Mouse (Mus musculus) leukemia stem cell, adult 10-12 weeks (primary cell): ENCODE data around the gene Vat1. TPM values are rescaled to one million over a fixed set of nuclear protein-coding genes. Genes with fewer than 3 reads are reported as not detected.

ENCODE experiments used
- polyA plus RNA-seq: library from polyadenylated mRNA; stranded (reverse); fragments of >175 nt; gene quantifications from 2 replicates; pipeline ENCODE4 v1.2.3, GENCODE M21; 2012; ENCODE audit warnings: low replicate concordance

Vat1 gene
- 45.9 and 70.6 TPM in 2 replicates for polyA plus RNA-seq

DNA sequence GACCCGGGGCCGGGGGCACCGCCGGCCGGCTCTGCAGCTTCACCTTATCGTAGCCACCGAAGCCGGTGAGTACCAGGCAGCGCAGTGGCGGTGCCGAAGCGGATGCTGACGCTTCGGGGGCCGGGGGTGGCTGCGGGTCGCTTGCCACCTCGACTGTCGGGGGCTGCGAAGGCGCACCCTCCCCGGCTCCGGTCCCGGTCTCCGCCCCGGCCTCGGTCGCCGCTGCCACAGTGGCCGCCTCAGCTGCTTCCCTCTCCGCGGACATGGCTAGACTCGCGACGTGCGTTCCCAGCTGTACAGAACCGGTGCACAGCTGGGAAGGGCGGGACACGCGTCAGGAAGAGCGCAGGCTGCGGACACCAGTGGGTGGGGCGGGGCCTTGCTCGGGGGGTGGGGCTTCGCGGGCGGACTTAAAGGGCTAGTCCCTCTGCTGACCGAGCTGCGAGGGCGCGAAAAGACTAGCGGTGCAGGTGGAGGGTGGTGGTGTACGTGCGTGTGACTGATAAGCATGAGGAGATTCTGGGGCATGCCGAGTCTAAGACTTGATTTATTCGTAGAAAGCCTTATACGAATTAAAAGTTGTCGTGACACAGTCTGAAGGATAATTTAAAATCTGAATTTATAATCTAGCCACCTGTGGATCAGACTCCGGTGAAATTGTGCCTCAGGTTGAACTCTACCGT is at the start of gene Vat1:
Gene Vat1, minus strand, starts transcription at position 362 of the 683 bp plus-strand sequence.

DNA sequence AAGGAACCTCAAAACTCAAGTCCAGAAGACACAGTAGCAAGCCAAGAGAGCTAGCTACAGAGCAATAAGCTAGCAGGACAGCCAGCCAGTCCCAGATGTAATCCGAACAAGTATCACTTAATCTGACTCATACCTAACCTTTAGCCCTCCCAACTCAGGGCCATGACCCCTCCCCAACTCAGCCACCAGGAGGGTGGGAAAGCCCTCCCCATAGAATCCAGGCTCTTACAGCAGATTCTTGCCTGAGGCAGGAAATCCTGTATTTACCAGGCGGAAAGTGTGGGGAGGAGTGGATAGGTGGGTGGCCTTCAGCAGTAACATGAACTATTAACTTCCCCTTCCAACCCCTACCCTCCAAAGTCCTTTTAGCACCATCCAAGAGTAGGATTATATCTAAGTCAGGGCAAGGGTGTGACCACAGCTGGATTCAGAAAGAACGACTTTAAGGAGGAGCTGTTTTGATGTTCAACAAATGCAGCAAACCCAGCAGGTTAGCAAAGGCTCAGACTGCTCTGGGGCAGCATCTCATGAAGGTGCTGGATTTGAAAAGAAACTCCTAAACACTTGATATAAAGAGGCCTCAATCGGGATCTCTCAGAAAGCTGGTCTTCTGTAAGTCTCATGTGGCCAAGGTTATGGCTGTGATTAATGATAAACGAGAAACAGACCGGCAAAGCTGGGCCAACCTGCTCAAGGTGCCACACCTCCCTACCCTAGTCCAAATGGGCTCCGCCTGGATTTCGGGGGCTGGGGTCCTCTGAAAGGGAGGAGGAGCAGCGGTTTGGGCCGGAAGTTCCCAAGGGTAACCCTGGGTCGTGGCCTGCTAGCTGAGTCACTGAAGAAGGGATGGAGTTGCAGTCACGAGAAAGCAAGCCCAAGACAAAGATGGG is 1.6 kb downstream of the Vat1 start, which contains the start of gene Rnd2:
Gene Rnd2, plus strand, starts transcription at position 789 of the 890 bp plus-strand sequence.

DNA sequence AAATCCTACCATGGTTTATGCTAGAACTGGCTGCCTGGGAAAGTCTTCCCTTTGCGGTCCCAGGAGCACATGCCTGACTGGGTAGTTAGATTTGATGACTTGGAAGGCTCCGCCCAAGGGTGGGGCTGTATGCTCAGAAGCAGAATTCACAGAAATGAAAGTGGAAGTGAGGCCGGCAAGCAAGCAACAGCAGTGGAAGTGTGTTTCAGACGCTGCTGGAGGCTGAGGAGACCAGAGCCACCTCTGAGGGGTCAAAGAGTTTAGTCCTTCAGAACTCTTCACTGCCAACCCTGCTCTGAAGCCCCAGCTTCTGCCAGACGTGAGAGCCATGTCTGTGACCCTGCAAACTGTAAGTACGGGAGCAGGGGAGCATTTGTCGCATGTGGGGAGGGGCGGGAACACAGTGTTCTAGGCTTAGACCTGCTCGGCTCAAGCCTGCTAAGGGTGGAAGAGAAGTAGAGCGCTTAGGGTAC is 17.7 kb downstream of the Vat1 start, which contains the start of gene Ifi35:
Gene Ifi35, plus strand, starts transcription at position 134 of the 473 bp plus-strand sequence.

DNA sequence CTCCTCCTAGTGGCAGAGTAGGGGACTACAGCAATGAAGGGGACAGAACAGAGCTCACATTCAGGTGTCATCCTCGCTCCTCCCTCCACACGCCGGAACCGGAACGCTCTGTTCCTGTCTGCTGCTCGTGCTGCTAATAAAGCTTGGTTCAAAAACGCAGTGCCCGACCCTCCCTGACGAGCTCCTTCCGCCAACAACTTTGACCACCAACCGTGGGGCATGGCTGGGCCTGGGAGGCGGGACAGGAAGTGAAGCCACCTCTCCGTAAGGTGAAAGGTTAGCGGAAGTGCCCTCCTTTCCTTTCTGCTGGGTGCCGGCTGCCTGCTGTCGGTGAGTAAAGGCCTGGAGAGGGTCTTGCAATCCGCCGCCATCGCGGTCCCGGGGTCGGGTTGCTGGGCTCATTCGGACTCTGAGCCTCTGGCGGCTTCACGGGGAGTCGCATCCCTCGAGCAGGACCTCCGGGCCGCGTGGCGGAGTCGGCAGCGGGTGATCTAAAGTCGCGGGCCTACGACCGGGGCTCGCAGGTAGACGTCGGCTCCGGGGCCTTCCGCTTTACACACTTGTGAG is 23.8 kb downstream of the Vat1 start, which contains the start of gene Rpl27:
Gene Rpl27, plus strand, starts transcription at position 172 of the 567 bp plus-strand sequence.

DNA sequence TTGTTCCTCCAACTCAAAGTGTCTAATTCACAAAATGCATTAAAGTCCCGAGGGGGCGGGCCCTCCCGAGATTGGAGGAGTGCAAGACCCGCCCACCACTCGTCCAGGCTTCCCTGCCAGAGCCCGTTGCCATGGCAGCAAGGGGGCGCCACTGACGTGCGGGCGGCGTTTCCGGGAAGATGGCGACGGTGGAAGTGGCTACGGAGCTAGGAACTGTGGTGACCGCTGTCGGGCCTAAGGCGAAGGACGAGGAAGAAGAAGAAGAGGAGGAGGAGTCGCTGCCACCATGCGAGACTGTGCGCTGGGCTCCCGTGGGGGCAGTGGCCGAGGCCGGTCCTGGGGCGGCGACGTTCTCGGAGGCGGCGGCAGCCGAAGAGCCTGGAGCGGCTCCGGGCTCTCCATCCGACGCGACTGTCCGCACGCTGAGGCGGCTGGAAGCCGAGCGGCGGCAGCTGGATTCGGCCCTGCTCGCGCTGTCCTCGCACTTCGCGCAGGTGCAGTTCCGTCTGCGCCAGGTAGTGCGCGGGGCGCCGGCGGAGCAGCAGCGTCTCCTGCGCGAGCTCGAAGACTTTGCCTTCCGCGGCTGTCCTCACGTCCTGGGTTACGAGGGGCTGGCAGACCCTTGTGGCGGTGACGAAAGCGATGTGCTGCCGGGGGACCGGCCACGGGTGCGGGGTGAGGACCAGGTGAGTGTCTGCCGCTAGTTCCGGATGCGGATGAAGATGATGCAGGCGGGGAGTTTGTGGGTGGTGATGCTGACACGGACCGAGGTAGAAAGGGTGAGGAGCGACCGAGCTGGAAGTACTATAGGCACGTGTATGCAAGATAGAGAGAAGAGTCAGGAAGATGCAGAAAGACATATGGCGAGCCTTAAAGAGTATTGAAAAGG is 40.9 kb downstream of the Vat1 start, which contains the start of the genes Rundc1 and Ptges3l:
Gene Rundc1, plus strand, starts transcription at position 161 of the 889 bp plus-strand sequence.
Gene Ptges3l, minus strand, starts transcription at position 409 of the 889 bp plus-strand sequence.

DNA sequence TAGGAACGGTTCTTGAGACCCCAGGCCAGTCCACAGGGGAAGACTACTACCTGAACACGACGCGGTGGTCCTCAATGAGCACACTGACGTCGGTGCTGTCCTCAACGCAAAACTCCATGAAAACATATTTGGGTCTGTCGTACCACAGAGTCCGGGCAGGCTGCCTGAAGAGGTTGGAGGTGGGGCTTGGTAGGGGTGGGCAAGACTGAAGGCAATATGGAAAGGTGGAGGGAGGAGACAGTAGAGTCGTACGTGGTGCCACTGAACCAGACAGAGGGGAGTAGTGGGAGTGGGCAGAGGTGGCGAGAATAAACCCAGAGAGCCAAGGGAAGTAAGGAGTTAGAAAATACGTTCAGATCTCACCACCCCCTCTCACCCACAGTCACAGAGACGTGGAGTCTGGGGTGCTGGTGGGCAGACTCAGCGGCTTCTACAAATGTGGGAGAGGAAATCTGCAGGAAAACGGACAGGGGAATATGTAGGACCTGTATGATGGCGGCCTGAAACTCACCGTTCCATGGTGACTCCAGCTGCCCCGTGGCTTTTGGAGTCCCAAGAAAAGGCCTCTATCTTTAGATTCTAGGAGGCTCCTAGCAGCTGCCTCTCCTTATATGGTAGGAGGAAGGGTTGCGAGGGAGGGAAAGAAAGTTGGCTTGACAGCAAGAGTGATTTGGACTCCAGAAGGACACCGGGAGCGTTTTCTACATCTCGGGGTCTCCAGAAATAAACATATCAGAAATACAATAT is 41.8 kb downstream of the Vat1 start, which contains the start of gene Gm27029:
Gene Gm27029, minus strand, starts transcription at position 692 of the 747 bp plus-strand sequence.

DNA sequence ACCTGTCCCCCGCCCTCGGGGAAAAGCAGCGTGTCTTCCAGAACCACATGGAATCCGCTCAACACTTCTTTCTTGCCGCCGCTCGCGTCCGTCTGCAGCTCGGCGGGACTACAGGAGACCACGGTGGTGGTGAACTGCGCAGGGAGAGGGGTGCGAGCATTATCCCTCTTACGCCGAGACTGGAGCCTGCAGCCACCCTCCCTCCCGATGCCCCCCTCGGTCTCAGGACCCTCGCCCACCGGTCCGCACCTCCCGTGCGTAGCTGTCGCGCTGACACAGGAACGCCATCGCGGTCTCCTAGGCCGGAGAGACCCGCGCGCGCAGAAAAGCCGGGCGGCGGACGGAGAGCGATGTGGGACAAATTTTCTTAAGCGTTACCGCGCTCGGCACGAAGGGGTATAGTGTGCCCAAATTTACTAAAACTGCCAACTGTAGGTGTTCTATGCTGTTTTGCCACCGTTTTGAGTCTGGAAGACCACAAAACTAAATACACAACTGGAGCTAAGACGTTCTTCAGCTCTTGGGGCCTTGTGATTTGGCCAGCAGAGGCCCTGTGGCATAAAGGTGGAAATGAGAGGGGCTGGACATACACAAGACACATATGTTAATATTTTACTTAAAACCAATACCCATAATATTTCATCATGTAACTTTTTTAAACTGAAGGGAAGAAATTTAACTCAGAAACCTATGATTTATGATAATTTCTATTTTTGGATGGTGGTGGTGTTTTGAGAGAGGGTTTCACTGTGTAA is 48.8 kb downstream of the Vat1 start, which contains the start of gene Aarsd1:
Gene Aarsd1, minus strand, starts transcription at position 515 of the 755 bp plus-strand sequence.

Other genes with a start within 250 kb of the Vat1 start
- gene Ezh1, start 239.8 kb downstream of the Vat1 start, polyA plus RNA-seq = 0.88 and 7.2 TPM in 2 replicates
- 5.4 and 11.1 TPM in 2 replicates for gene Ramp2, start 220.2 kb downstream of the Vat1 start, polyA plus RNA-seq
- gene Vps25, start 212.5 kb downstream of the Vat1 start, polyA plus RNA-seq = 73.9 and 74.5 TPM in 2 replicates
- gene Wnk4, start 205.7 kb downstream of the Vat1 start, polyA plus RNA-seq = 6.0 and 8.9 TPM in 2 replicates
- gene Cntd1, start 187.2 kb downstream of the Vat1 start, polyA plus RNA-seq = 0.17 TPM in 1 of 2 replicates, not detected in the other
- 2.0 and 15.7 TPM in 2 replicates for gene Coa3, start 187.1 kb downstream of the Vat1 start, polyA plus RNA-seq
- 55.6 and 84.1 TPM in 2 replicates for gene Becn1, start 163.9 kb downstream of the Vat1 start, polyA plus RNA-seq
- 97.5 and 117 TPM in 2 replicates for gene Psme3, start 150.0 kb downstream of the Vat1 start, polyA plus RNA-seq
- 11.1 and 13.4 TPM in 2 replicates for gene Aoc2, start 141.2 kb downstream of the Vat1 start, polyA plus RNA-seq
- gene Aoc3, start 135.6 kb downstream of the Vat1 start, polyA plus RNA-seq = 0.37 and 0.41 TPM in 2 replicates
- gene G6pc, start 98.7 kb downstream of the Vat1 start, polyA plus RNA-seq = not detected in 2 replicates
- 38.8 and 49.0 TPM in 2 replicates for gene Aarsd1, start 48.6 kb downstream of the Vat1 start, polyA plus RNA-seq
- gene Gm27029, start 41.4 kb downstream of the Vat1 start, polyA plus RNA-seq = 0.33 TPM in 1 of 2 replicates, not detected in the other
- 4.3 and 5.0 TPM in 2 replicates for gene Rundc1, start 41.1 kb downstream of the Vat1 start, polyA plus RNA-seq
- gene Ptges3l, start 40.9 kb downstream of the Vat1 start, polyA plus RNA-seq = 0.16 and 0.95 TPM in 2 replicates
- 98.1 and 303 TPM in 2 replicates for gene Rpl27, start 23.9 kb downstream of the Vat1 start, polyA plus RNA-seq
- 22.6 and 37.1 TPM in 2 replicates for gene Ifi35, start 17.8 kb downstream of the Vat1 start, polyA plus RNA-seq
- 3.2 and 4.2 TPM in 2 replicates for gene Rnd2, start 1.2 kb downstream of the Vat1 start, polyA plus RNA-seq
- gene Brca1, start 85.7 kb upstream of the Vat1 start, polyA plus RNA-seq = 0.80 and 24.6 TPM in 2 replicates
- gene Nbr1, start 85.9 kb upstream of the Vat1 start, polyA plus RNA-seq = 37.6 and 46.4 TPM in 2 replicates
- gene Tmem106a, start 116.0 kb upstream of the Vat1 start, polyA plus RNA-seq = 2.0 and 5.9 TPM in 2 replicates
- not detected in 2 replicates for gene Gm11634, start 133.0 kb upstream of the Vat1 start, polyA plus RNA-seq
- gene Rdm1, start 161.0 kb upstream of the Vat1 start, polyA plus RNA-seq = 4.8 and 7.8 TPM in 2 replicates
- 0.88 and 2.3 TPM in 2 replicates for gene Arl4d, start 199.3 kb upstream of the Vat1 start, polyA plus RNA-seq